Mouse (Mus musculus): Measurements from ENCODE around the gene Fam45a.
"Not testable (repeated sequence)": the region's sequence is repeated elsewhere in the genome, so short reads cannot be mapped to it uniquely, and the experiment has no call there.

GRCm38 (mm10) chr19:60866169-60866568 is 54.8 kb downstream of the Fam45a start:
- TF ChIP-seq CTCF, POLR2A (IDR thresholded peaks at IDR 0.05; ENCODE audit: extremely low read depth, insufficient read depth, low read length): not testable (repeated sequence)
